Mouse (Mus musculus) hindlimb bud, embryonic 11.5 days (tissue): Measurements from ENCODE around the gene Kmt5c.
"Not testable (repeated sequence)": the region's sequence is repeated elsewhere in the genome, so short reads cannot be mapped to it uniquely, and the experiment has no call there.

ENCODE experiments used
- DNase-seq: peaks from one replicate; pipeline ENCODE4 v3.0.0-alpha.2; 2012; ENCODE audit warnings: low read depth, low spot score; ENCODE audit errors: extremely low spot score

The Kmt5c gene

GRCm38 (mm10) chr7:4788499-4789435 lies 48.9 kb downstream of the Kmt5c start:
- no peak for DNase-seq

- DNase-seq: no peak
Measured at GRCm38 (mm10) chr7:4789436-4789935, 49.6 kb downstream of the Kmt5c start, which contains the start of gene Tmem238. TSS of gene Tmem238 (minus strand) at chr7:4789656.

DNA sequence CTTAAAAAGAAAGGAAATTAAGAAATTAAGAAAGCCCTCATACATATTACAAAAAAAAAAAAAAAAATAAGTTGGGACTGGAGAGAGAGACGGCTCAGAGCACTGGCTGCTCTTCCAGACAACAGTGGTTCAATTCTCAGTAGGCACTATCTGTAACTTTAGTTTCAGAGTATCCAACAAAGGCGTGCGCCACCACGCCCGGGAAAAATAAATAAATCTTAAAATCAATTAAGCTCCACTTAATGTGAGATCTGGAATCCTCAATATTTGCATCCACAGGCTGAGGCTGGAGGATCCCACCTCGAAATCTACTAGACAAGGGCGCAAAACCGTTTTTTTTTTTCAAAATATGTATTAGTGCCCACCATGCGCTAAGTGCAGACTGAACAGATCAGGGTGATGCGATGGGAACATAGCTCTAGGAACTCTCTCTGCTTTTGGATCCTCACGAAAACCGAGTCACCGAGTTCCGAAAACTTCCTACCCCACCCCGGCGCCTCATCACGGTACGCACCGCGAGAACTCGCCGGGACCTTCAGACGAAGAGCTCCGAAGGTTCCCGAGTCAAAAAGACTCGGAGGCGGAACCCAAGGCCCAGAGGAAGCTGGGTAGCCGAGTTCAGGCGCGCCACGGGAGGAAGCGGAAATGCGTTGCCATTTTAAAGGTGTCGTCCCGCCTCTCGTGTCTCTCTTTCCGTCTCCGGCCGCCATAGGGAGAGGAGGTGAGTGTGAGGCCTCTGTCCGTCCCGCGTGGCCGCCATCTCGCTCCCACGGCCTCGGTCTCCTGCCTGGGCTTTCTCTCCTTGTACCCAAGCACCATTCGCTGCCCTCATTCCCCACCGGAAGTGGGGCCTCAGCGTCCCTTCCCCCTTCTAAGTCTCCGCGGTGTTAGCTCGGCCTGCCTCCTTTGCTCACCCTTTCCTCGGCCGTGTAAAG lies 52.6 kb downstream of the Kmt5c start, which contains the start of gene Rpl28:
Gene Rpl28, plus strand, starts transcription at position 597 of the 935 bp plus-strand sequence.
- DNase-seq: peak; percentile 92

GRCm38 (mm10) chr7:4793248-4793647 lies 53.3 kb downstream of the Kmt5c start:
- not testable (repeated sequence) for DNase-seq

- DNase-seq: no peak
Measured at GRCm38 (mm10) chr7:4793674-4794073, 53.8 kb downstream of the Kmt5c start.

- DNase-seq: no peak
Measured at GRCm38 (mm10) chr7:4794631-4795168, 54.8 kb downstream of the Kmt5c start.

GRCm38 (mm10) chr7:4795767-4796433 lies 56.0 kb downstream of the Kmt5c start:
- DNase-seq: no peak
